Mouse (Mus musculus) lung, adult 2 months (tissue): Measurements from ENCODE around the gene Mrpl45. TPM values are rescaled to one million over a fixed set of nuclear protein-coding genes. Genes with fewer than 3 reads are reported as not detected.
"Not testable (repeated sequence)": the region's sequence is repeated elsewhere in the genome, so short reads cannot be mapped to it uniquely, and the experiment has no call there.

ENCODE experiments used
- DNase-seq: peaks from one replicate; pipeline ENCODE4 v3.0.0; 2022
- H3K4me1 ChIP-seq: fragments of 200-500 bp; 2 replicates; pipeline ENCODE4 v1.6.1; 2011; ENCODE audit warnings: low read length; ENCODE audit not compliant: control insufficient read depth, insufficient read depth
- H3K4me3 ChIP-seq: fragments of 200-500 bp; replicated peaks from 2 replicates; pipeline ENCODE3; 2011; ENCODE audit warnings: low read depth, mild to moderate bottlenecking, control low read depth, low read length; ENCODE audit errors: extremely low read depth
- CTCF ChIP-seq: fragments of 200-500 bp; IDR thresholded peaks from 2 replicates; pipeline ENCODE4 v1.5.1; 2011; ENCODE audit warnings: mild to moderate bottlenecking, low read length, control low read depth; ENCODE audit not compliant: insufficient read depth
- POLR2A ChIP-seq: fragments of 200-500 bp; IDR thresholded peaks from 2 replicates; pipeline ENCODE4 v1.6.1; 2011; ENCODE audit warnings: low read depth, mild to moderate bottlenecking, control low read depth, low read length, borderline replicate concordance; ENCODE audit errors: extremely low read depth
- WGBS: fragments of 180-500 bp; shearing (Covaris S2); methylation state at CpG from one replicate; pipeline ENCODE4 v1.1.7; 2018; 5-methylcytosine and 5-hydroxymethylcytosine counted together
- polyA plus RNA-seq: library from polyadenylated mRNA; depleted of rRNA; stranded (reverse); fragments of >200 nt; gene quantifications from 2 replicates; pipeline ENCODE4 v1.2.3, GENCODE M21; 2012

Mrpl45 gene
- polyA plus RNA-seq, 1 experiment = 8.3 TPM

DNA sequence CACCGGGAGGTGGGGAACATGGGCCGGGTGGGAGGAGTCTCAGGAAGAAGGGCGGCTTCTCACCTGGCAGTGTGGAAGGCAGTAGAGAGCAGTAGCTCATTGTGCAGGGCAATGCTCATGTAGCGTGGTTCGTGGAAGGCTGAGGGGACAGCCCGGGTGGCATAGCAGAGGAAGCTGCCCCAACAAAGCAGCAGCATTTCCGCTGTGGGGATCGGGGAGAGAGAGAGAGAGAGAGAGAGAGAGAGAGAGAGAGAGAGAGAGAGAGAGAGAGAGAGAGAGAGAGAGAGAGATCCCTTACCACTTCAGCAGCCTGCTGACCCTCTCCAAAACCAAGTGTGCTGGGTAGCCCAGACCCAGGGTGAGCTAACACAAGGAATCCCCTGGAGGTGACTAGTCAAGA lies 27.7 kb downstream of the Mrpl45 start:
- no peak for TF ChIP-seq POLR2A
- TF ChIP-seq CTCF = no peak
- WGBS = 39% methylated on average over 8 of the region's 8 CpGs
- peaks cover 5% of the 10 kb centered on the region; the same call in 1 of the 2 replicates for H3K4me1 ChIP-seq
- no peak for DNase-seq
- H3K4me3 ChIP-seq = no peak overlapping the region

DNA sequence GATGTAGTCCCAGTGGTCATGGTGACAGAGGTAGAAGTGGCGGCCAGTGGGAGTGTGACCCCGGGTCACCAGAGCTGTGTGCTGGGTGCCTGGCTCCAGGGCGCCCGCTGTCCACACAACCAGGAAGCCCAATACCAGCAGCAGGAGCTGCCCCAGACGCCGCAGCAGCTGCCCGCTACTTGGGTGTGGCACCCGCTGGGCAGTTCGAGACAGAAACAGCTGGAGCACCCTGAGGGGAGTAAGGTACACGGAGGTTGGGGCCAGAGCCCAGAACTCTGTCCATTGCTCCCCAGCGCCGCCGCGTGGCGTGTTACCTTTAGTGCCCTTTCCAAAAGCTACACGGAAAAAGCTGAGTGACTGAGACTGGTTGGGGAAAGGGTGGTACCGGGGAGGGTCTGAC lies 28.1 kb downstream of the Mrpl45 start:
- peaks cover 2% of the 10 kb centered on the region; the same call in 1 of the 2 replicates for H3K4me1 ChIP-seq
- no peak for TF ChIP-seq POLR2A
- TF ChIP-seq CTCF = peak; percentile 50; the same call in 1 of the 2 replicates
- 19% methylated on average over 17 of the region's 17 CpGs for WGBS
- peak; percentile 62 for DNase-seq
- H3K4me3 ChIP-seq = no peak overlapping the region

DNA sequence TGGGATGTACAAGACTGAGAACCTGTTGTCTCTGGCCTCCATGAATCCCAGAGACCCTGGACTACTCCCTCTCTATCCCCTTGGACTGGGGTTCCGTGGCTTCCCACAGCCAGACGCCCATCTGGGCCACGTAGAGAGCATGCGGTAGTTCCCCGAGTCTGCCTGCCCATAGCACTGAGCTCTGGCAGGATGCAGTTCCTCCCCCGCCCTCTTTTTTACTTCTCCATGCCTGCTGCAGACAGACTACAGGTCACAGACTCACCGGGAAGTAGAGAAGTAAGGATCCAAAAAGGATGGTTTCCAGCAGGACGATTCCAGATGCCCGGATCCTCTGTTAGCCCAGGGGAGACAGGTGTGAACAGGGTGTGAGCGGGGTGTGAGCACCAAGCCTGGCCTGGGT lies 29.9 kb downstream of the Mrpl45 start:
- Histone ChIP-seq H3K4me3 (no peak overlapping the region), H3K4me1 (no peaks in the 10 kb centered on the region)
- WGBS = 52% methylated on average over 10 of the region's 10 CpGs
- DNase-seq = no peak
- no peak for TF ChIP-seq POLR2A
- no peak for TF ChIP-seq CTCF

DNA sequence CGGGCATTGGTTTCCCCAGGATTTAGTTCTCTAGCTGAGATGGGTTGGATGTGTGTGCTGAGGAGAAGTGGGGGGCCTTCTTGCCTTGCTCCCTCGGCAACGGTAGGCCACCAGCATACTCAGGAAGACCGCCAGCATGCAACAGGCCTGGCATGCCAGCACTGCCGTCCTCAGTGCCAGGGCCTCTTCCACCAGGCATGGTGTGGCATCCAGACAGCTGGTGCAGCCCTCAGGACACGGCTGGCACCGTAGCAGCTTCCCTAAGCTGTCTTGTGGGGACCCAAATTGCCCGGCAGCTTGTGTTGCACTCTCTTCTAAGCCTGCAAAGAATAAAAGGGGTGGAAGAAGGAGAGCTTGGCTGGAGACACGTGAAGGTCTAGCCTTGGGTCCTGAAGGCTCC lies 30.9 kb downstream of the Mrpl45 start:
- H3K4me3 ChIP-seq = no peak overlapping the region
- no peaks in the 10 kb centered on the region for H3K4me1 ChIP-seq
- no peak for DNase-seq
- WGBS = 83% methylated on average over 9 of the region's 9 CpGs
- no peak for TF ChIP-seq POLR2A
- TF ChIP-seq CTCF = no peak

DNA sequence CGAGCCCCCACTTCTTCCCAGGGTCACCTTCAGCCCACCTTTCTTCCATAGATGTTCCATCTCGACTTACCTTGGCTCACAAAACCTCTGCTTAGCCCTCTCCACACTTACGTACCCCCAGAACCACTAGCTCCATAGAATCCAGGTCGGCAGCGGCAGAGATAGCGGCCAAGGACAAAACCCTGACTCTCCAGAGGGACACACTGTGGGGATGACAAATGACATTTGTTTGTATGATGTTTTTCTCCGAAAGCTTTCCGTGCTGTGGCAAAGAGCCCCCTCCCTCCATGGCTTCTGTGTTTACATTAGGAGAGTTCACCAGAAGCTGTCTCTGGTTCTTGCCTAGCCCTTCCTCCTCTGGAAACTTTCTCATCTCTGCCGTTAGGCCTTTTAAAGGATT lies 31.8 kb downstream of the Mrpl45 start:
- Histone ChIP-seq H3K4me3 (no peak overlapping the region), H3K4me1 (no peaks in the 10 kb centered on the region)
- no peak for TF ChIP-seq CTCF
- no peak for TF ChIP-seq POLR2A
- no peak for DNase-seq
- WGBS = 68% methylated on average over 9 of the region's 9 CpGs

DNA sequence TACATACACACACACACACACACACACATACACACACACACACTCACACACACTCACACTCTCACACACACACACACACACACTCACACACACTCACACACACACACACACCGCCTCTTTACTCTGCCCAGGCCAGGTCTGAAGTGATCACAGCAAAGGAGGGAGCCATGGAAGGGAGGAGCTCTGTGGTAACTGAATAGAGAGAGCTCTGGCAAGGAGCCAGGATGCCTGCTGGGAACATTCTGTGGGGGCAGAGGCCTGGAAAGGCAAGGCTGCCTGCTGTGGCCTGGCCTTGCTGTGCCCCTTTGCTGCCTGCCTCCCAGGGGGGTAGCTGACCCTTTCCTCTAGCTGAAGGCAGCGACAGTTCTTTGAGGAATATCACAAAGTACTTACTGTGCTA lies 34.5 kb downstream of the Mrpl45 start:
- WGBS = 47% methylated on average over 2 of the region's 2 CpGs
- Histone ChIP-seq H3K4me1 (no peaks in the 10 kb centered on the region), H3K4me3 (no peak overlapping the region)
- TF ChIP-seq CTCF = no peak
- no peak for TF ChIP-seq POLR2A
- DNase-seq = peak; percentile 52

DNA sequence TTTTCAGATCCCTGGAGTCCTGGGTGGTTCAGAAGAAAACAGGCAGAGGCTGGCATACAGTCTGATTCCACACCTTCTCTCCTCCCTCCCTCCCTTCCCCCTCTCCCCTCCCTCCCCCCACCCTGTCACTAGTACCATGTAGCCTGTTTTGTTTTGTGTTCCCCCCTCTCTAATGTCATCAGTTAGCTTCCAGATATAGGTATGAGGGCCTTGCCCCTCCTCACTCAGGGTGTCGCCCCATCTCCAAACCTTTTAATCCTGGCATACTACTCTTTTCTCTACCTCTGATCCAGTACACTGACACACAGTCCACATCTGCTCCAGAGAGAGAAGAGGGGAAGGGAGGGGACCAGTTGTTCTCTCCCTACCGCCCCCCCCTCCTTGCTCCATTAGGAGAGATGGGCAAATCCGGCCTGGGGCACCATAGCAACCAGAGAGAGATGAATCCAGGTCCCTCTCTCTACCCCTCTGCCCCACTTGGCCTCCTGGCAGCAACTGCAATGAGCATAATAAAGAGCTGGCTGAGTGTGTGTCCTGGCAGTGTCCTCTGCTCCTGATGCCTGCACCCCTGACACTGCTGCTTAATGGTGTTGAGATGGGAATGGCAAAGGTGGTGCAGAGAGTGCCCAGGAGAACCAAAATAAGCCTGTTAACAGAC lies 36.6 kb downstream of the Mrpl45 start, which contains the start of gene Gpr179:
Gpr179 (minus strand) TSS at position 51 of the 658 bp plus-strand sequence.
- 82% methylated on average over 3 of the region's 3 CpGs for WGBS

DNA sequence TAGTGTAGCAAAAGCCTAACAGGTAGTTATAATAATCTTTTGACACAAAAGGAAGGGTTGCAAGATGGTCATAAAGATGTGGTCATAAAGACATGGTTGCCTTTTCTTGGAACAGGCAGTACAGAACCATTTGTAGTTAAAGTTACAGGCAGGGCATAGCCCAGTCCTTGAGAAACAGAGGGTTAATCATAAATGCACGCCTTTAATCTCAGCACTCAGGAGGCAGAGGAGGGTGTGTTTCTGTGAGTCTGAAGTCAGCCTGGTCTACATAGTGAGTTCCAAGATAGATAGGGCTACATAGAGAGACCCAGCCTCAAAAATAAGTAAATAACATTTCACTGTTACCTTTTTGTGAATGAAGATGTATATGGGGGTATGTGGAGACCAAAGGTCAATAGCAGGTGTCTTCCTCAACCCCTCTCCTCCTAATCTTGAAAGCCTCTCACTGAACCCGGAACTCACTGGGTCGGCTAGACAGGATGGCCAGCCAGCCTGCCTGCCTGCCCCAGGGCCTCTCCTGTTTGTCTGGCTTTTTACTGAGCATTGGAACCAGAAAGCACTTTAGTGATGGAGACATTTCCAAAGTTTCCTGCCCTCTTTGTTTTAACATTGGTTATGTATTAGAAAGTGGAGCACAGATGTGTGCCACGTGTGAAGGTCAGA lies 37.5 kb downstream of the Mrpl45 start:
- 63% methylated on average over 4 of the region's 4 CpGs for WGBS

More for the DNA sequence above, 36.6 kb downstream of the Mrpl45 start, which contains the start of gene Gpr179:
- TF ChIP-seq POLR2A = no peak
- no peak for TF ChIP-seq CTCF
- Histone ChIP-seq H3K4me3 (no peak within 1 kb of the TSS), H3K4me1 (no peaks in the 10 kb centered on the region)
- no peak for DNase-seq

DNA sequence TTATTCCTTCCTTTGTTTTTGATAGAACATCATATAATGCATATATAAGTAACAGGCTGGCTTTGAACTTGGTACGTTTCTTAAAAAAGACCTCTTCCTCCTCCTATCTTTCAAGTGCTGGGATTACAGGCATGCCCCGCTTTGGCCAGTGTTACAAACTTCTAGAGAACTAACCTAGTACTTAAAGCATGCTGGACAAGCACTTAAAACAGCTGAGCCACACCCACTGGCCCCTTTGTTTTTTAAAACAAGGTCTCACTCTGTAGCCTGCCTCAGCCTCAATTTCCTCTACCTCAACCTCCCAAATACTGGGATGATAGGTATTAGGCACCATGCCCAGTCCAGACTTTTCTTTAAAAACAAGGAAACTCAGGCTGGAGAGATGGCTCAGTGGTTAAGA lies 39.1 kb downstream of the Mrpl45 start:
- no peaks in the 10 kb centered on the region for H3K4me1 ChIP-seq
- no peak for DNase-seq
- 44% methylated on average over 2 of the region's 2 CpGs for WGBS
- no peak for TF ChIP-seq POLR2A
- no peak for TF ChIP-seq CTCF
- no peak overlapping the region for H3K4me3 ChIP-seq

More for the DNA sequence above, 37.5 kb downstream of the Mrpl45 start:
- H3K4me1 ChIP-seq = no peaks in the 10 kb centered on the region
- DNase-seq = no peak
- no peak for TF ChIP-seq POLR2A
- no peak for TF ChIP-seq CTCF
- no peak overlapping the region for H3K4me3 ChIP-seq

DNA sequence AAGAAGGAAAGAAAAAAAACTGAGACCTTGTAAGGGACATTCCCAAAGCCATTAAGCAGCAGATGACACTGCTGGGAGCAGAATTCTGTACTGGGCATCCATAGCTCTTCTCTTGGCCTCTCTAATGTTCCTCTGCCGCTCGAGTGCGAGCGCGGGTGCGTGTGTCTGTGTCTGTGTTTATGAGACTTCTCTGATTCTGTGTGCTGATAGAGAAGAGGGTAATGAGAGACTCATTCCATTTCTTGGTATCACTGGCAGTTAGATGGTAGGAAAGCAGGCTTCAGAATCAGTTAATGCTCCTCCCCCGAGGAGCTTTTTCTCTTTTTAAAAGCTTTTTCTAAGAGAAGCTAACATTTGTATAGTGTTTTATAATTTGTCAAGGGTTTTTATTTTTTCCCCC lies 39.7 kb downstream of the Mrpl45 start:
- TF ChIP-seq POLR2A (no peak), CTCF (no peak)
- no peak for DNase-seq
- Histone ChIP-seq H3K4me1 (no peaks in the 10 kb centered on the region), H3K4me3 (no peak overlapping the region)
- WGBS = 86% methylated on average over 7 of the region's 7 CpGs

DNA sequence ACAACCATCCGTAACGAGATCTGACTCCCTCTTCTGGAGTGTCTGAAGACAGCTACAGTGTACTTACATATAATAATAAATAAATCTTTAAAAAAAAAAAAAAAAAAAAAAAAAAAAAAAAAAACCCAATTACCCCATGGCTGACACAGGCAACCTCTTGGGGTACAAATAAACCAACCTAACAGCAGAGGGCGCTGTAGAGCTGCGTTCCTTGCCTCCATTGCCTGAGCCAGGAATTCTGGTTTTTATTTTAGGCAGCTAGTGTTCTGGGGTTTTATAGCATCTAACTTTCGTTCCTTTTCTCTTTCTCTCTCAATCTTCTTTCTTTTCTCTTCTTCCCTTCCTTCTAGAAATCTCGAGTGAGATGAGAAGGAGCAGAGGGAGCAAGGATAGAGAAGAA lies 42.1 kb downstream of the Mrpl45 start:
- TF ChIP-seq CTCF = peak; percentile 87
- H3K4me3 ChIP-seq, H3K4me1 ChIP-seq: not testable (repeated sequence)
- WGBS = 16% methylated on average over 6 of the region's 6 CpGs
- peak; percentile 67 for DNase-seq
